Mouse (Mus musculus): ENCODE results near the gene 4930402H24Rik. TPM values are rescaled to one million over a fixed set of nuclear protein-coding genes. Genes with fewer than 3 reads are reported as not detected.

4930402H24Rik gene
- polyA plus RNA-seq, 1 experiment from 2014 or later: 97.8 TPM

GRCm38 (mm10) chr2:130911691-130912090 lies 5.5 kb upstream of the 4930402H24Rik start:
- no peak overlapping the region for H3K4me3 ChIP-seq
- 72% methylated on average over 1 of the region's 1 CpGs for WGBS
- H3K9me3 ChIP-seq: no peaks in the 10 kb centered on the region
- no peak for ATAC-seq (replicated peaks)
- H3K4me1 ChIP-seq: peaks cover 15% of the 10 kb centered on the region
- H3K4me2 ChIP-seq (replicated peaks): no peak overlapping the region
- H3K27ac ChIP-seq (replicated peaks): no peak overlapping the region
- no peaks in the 10 kb centered on the region for H3K27me3 ChIP-seq
- H3K36me3 ChIP-seq: no peaks in the 10 kb centered on the region
- H3K9ac ChIP-seq (replicated peaks): no peak overlapping the region

- H3K9me3 ChIP-seq: no peaks in the 10 kb centered on the region
- H3K4me2 ChIP-seq (replicated peaks): peak overlapping the region; percentile 59
- peak overlapping the region; percentile 67 for H3K4me3 ChIP-seq
- peak; percentile 53 for ATAC-seq (replicated peaks)
- H3K4me1 ChIP-seq: peaks cover 22% of the 10 kb centered on the region
- H3K27me3 ChIP-seq: no peaks in the 10 kb centered on the region
- H3K27ac ChIP-seq (replicated peaks): peak overlapping the region; percentile 86
- no peaks in the 10 kb centered on the region for H3K36me3 ChIP-seq
- WGBS: under 1% methylated on average over 58 of the region's 58 CpGs
- H3K9ac ChIP-seq (replicated peaks): peak overlapping the region; percentile 85
Observed at GRCm38 (mm10) chr2:130906584-130907315, 544 bp upstream of the 4930402H24Rik start.

GRCm38 (mm10) chr2:130898783-130899182 lies 7.4 kb downstream of the 4930402H24Rik start:
- no peak overlapping the region for H3K4me3 ChIP-seq
- 90% methylated on average over 2 of the region's 2 CpGs for WGBS
- no peak for ATAC-seq (replicated peaks)

GRCm38 (mm10) chr2:130897856-130898255 lies 8.3 kb downstream of the 4930402H24Rik start:
- Histone ChIP-seq H3K27ac (replicated peaks) (no peak overlapping the region), H3K36me3 (no peaks in the 10 kb centered on the region), H3K4me2 (replicated peaks) (no peak overlapping the region), H3K27me3 (no peaks in the 10 kb centered on the region), H3K9me3 (no peaks in the 10 kb centered on the region), H3K9ac (replicated peaks) (no peak overlapping the region), H3K4me3 (no peak overlapping the region), H3K4me1 (peaks cover 6% of the 10 kb centered on the region; the same call in 1 of the 2 replicates)
- ATAC-seq (replicated peaks): no peak
- WGBS: 75% methylated on average over 2 of the region's 2 CpGs

More at GRCm38 (mm10) chr2:130898783-130899182, 7.4 kb downstream of the 4930402H24Rik start:
- no peaks in the 10 kb centered on the region for H3K27me3 ChIP-seq
- H3K9me3 ChIP-seq: no peaks in the 10 kb centered on the region
- H3K4me2 ChIP-seq (replicated peaks): no peak overlapping the region
- H3K4me1 ChIP-seq: peaks cover 6% of the 10 kb centered on the region; the same call in 1 of the 2 replicates
- H3K9ac ChIP-seq (replicated peaks): no peak overlapping the region
- no peak overlapping the region for H3K27ac ChIP-seq (replicated peaks)
- no peaks in the 10 kb centered on the region for H3K36me3 ChIP-seq

- Histone ChIP-seq H3K27ac (replicated peaks) (no peak overlapping the region), H3K4me1 (peaks cover 6% of the 10 kb centered on the region; the same call in 1 of the 2 replicates), H3K4me2 (replicated peaks) (no peak overlapping the region), H3K4me3 (no peak overlapping the region), H3K27me3 (no peaks in the 10 kb centered on the region), H3K9me3 (no peaks in the 10 kb centered on the region), H3K36me3 (no peaks in the 10 kb centered on the region), H3K9ac (replicated peaks) (no peak overlapping the region)
- 98% methylated on average over 2 of the region's 2 CpGs for WGBS
- no peak for ATAC-seq (replicated peaks)
Observed at GRCm38 (mm10) chr2:130896944-130897343, 9.3 kb downstream of the 4930402H24Rik start.

- WGBS: 90% methylated on average over 1 of the region's 1 CpGs
- 0 out of 2 replicates have a peak, but pooled peaks cover 2% of the 10 kb centered on the region for H3K36me3 ChIP-seq
- H3K9me3 ChIP-seq: no peaks in the 10 kb centered on the region
- no peak overlapping the region for H3K9ac ChIP-seq (replicated peaks)
- ATAC-seq (replicated peaks): no peak
- H3K27me3 ChIP-seq: no peaks in the 10 kb centered on the region
- no peak overlapping the region for H3K4me2 ChIP-seq (replicated peaks)
- no peak overlapping the region for H3K27ac ChIP-seq (replicated peaks)
- H3K4me3 ChIP-seq: no peak overlapping the region
- no peaks in the 10 kb centered on the region for H3K4me1 ChIP-seq
Observed at GRCm38 (mm10) chr2:130887456-130887855, 18.8 kb downstream of the 4930402H24Rik start.

- no peak for ATAC-seq (replicated peaks)
- Histone ChIP-seq H3K36me3 (0 out of 2 replicates have a peak, but pooled peaks cover 2% of the 10 kb centered on the region), H3K4me2 (replicated peaks) (no peak overlapping the region), H3K27me3 (no peaks in the 10 kb centered on the region), H3K4me1 (no peaks in the 10 kb centered on the region), H3K9me3 (no peaks in the 10 kb centered on the region), H3K27ac (replicated peaks) (no peak overlapping the region), H3K9ac (replicated peaks) (no peak overlapping the region), H3K4me3 (no peak overlapping the region)
Observed at GRCm38 (mm10) chr2:130886983-130887382, 19.2 kb downstream of the 4930402H24Rik start.

GRCm38 (mm10) chr2:130877376-130877775 lies 28.8 kb downstream of the 4930402H24Rik start:
- H3K4me3 ChIP-seq: no peak overlapping the region
- no peaks in the 10 kb centered on the region for H3K27me3 ChIP-seq
- 50% methylated on average over 3 of the region's 3 CpGs for WGBS
- H3K9me3 ChIP-seq: no peaks in the 10 kb centered on the region
- no peak for ATAC-seq (replicated peaks)
- H3K4me2 ChIP-seq (replicated peaks): no peak overlapping the region
- no peaks in the 10 kb centered on the region for H3K36me3 ChIP-seq
- H3K4me1 ChIP-seq: no peaks in the 10 kb centered on the region
- no peak overlapping the region for H3K27ac ChIP-seq (replicated peaks)
- no peak overlapping the region for H3K9ac ChIP-seq (replicated peaks)

- no peaks in the 10 kb centered on the region for H3K4me1 ChIP-seq
- H3K27me3 ChIP-seq: no peaks in the 10 kb centered on the region
- no peak overlapping the region for H3K4me2 ChIP-seq (replicated peaks)
- WGBS: 88% methylated on average over 5 of the region's 5 CpGs
- H3K36me3 ChIP-seq: no peaks in the 10 kb centered on the region
- H3K27ac ChIP-seq (replicated peaks): no peak overlapping the region
- no peak for ATAC-seq (replicated peaks)
- H3K9me3 ChIP-seq: no peaks in the 10 kb centered on the region
- no peak overlapping the region for H3K9ac ChIP-seq (replicated peaks)
- H3K4me3 ChIP-seq: no peak overlapping the region
Observed at GRCm38 (mm10) chr2:130870916-130871315, 35.3 kb downstream of the 4930402H24Rik start.

GRCm38 (mm10) chr2:130862091-130862490 lies 44.1 kb downstream of the 4930402H24Rik start:
- Histone ChIP-seq H3K27me3 (no peaks in the 10 kb centered on the region), H3K4me2 (replicated peaks) (no peak overlapping the region), H3K4me3 (no peak overlapping the region), H3K9me3 (no peaks in the 10 kb centered on the region), H3K4me1 (no peaks in the 10 kb centered on the region), H3K36me3 (no peaks in the 10 kb centered on the region), H3K27ac (replicated peaks) (no peak overlapping the region), H3K9ac (replicated peaks) (no peak overlapping the region)
- 85% methylated on average over 3 of the region's 3 CpGs for WGBS
- ATAC-seq (replicated peaks): no peak

- WGBS: 96% methylated on average over 1 of the region's 1 CpGs
- no peaks in the 10 kb centered on the region for H3K27me3 ChIP-seq
- no peak for ATAC-seq (replicated peaks)
- no peak overlapping the region for H3K27ac ChIP-seq (replicated peaks)
- no peak overlapping the region for H3K4me2 ChIP-seq (replicated peaks)
- H3K9me3 ChIP-seq: no peaks in the 10 kb centered on the region
- H3K4me3 ChIP-seq: no peak overlapping the region
- no peaks in the 10 kb centered on the region for H3K4me1 ChIP-seq
- H3K36me3 ChIP-seq: no peaks in the 10 kb centered on the region
- H3K9ac ChIP-seq (replicated peaks): no peak overlapping the region
Observed at GRCm38 (mm10) chr2:130852964-130853363, 53.2 kb downstream of the 4930402H24Rik start.

GRCm38 (mm10) chr2:130851363-130852246 lies 54.6 kb downstream of the 4930402H24Rik start:
- H3K4me1 ChIP-seq: no peaks in the 10 kb centered on the region
- no peak overlapping the region for H3K9ac ChIP-seq (replicated peaks)
- no peak overlapping the region for H3K4me3 ChIP-seq
- ATAC-seq (replicated peaks): no peak
- H3K27me3 ChIP-seq: no peaks in the 10 kb centered on the region
- 88% methylated on average over 9 of the region's 9 CpGs for WGBS
- no peaks in the 10 kb centered on the region for H3K9me3 ChIP-seq
- no peaks in the 10 kb centered on the region for H3K36me3 ChIP-seq
- H3K4me2 ChIP-seq (replicated peaks): no peak overlapping the region
- no peak overlapping the region for H3K27ac ChIP-seq (replicated peaks)

All from forebrain, embryonic 15.5 days (tissue).